Comparison of ENCODE assay signal across 8 mouse cellular contexts in the genomic region with DNA sequence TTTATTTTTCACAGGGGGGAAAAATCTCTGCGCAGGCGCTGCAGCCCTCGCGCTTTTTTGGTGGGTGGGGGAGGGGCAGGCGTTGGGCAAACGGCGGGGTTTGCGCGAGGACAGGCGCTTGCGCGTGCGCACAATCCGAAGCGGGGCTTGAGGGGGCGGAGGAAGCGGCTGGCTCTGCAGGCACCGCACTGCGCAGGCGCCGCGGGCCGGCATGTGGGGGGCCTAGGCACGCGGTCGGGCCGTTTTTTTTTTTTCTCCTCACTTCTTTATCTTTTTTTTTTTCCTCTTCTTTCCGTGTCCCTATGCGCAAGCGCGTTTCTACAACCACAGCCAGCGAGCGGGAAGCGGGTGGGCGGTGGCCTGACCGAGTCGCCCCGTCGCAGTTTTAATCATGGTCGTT. TPM values are rescaled to one million over a fixed set of nuclear protein-coding genes. Genes with fewer than 3 reads are reported as not detected.
DNase-seq lines count a peak whose midpoint lies in the region; ATAC-seq and TF ChIP-seq lines count a peak whose summit lies in the region.

No protein-coding gene starts in this region.

- H3K4me2 ChIP-seq in forebrain, embryonic 11.5 days (ENCODE audit: low read depth, low read length, severe bottlenecking) = peak overlapping the region; percentile 95

- WGBS in forebrain, embryonic 11.5 days = under 1% methylated on average over 39 of the region's 40 CpGs
- WGBS in lung, adult 2 months = under 1% methylated on average over 40 of the region's 40 CpGs
- under 1% methylated on average over 40 of the region's 40 CpGs for WGBS in thymus, adult 2 months

- TF ChIP-seq CTCF in lung, adult 2 months (IDR thresholded peaks at IDR 0.05; ENCODE audit: insufficient read depth, low read length) = no peak
- TF ChIP-seq CTCF in thymus, adult 2 months (IDR thresholded peaks at IDR 0.05; ENCODE audit: borderline replicate concordance, control insufficient read depth, extremely low read depth, insufficient read depth, low read length, poor library complexity) = no peak

- peak overlapping the region; percentile 97 for H3K9ac ChIP-seq in forebrain, embryonic 11.5 days (ENCODE audit: low read length)

- peaks cover 22% of the 10 kb centered on the region for H3K4me1 ChIP-seq in brown adipose tissue, adult 24 weeks (ENCODE audit: control insufficient read depth, insufficient read depth, insufficient read length, low read length)
- H3K4me1 ChIP-seq in forebrain, embryonic 11.5 days (replicated peaks; ENCODE audit: control insufficient read depth, insufficient read depth, low read length) = peaks cover 28% of the 10 kb centered on the region
- peaks cover 25% of the 10 kb centered on the region for H3K4me1 ChIP-seq in lung, adult 2 months (ENCODE audit: control insufficient read depth, insufficient read depth, low read length)
- peaks cover 27% of the 10 kb centered on the region for H3K4me1 ChIP-seq in thymus, adult 2 months (replicated peaks; ENCODE audit: control insufficient read depth, insufficient read depth, low read length)

- peak; percentile 88 to 90 for DNase-seq in CD8-positive naive resting alpha-beta T cell, adult 2 months (ENCODE audit: low read depth in 2 of 2, low spot score in 2 of 2)
- DNase-seq in forebrain, embryonic 11.5 days (ENCODE audit: low spot score) = peak; percentile 98
- peak; percentile 95 to 96 for DNase-seq in heart, postnatal 10 days
- peak; percentile 85 to 93 for DNase-seq in layer of hippocampus, adult 18-20 months (ENCODE audit: low spot score in 2 of 2)
- DNase-seq in lung, adult 2 months = peak; percentile 83
- DNase-seq in ovary, adult 18-20 months (ENCODE audit: low spot score) = peak; percentile 92
- DNase-seq in thymus, adult 2 months = peak; percentile 94

- H3K36me3 ChIP-seq in forebrain, embryonic 11.5 days (ENCODE audit: control insufficient read depth, insufficient read depth, low read length) = peaks cover 28% of the 10 kb centered on the region
- peaks cover 33% of the 10 kb centered on the region for H3K36me3 ChIP-seq in thymus, adult 2 months (ENCODE audit: control insufficient read depth, insufficient read depth, low read length)

- intact Hi-C loops in heart, postnatal 10 days (cut with DNase I) = loop anchor here (5.0 kb wide), 1 partner anchor 146 kb away; no protein-coding TSS in a partner anchor

- H3K27ac ChIP-seq in brown adipose tissue, adult 24 weeks (replicated peaks; ENCODE audit: low read depth, low read length) = peak overlapping the region; percentile 92
- H3K27ac ChIP-seq in forebrain, embryonic 11.5 days (ENCODE audit: low read depth, low read length) = peak overlapping the region; percentile 97
- H3K27ac ChIP-seq in thymus, adult 2 months (ENCODE audit: control insufficient read depth, insufficient read depth, low read length) = 0 out of 2 replicates have a peak overlapping the region, but pooled peaks have one; percentile 29

- TF ChIP-seq POLR2A in lung, adult 2 months (IDR thresholded peaks at IDR 0.05; ENCODE audit: borderline replicate concordance, extremely low read depth, low read depth, low read length) = no peak
- no peak for TF ChIP-seq POLR2A in thymus, adult 2 months (IDR thresholded peaks at IDR 0.05; ENCODE audit: control insufficient read depth, extremely low read depth, insufficient read depth, low read length, poor library complexity)

- ATAC-seq in forebrain, embryonic 11.5 days (replicated peaks; ENCODE audit: low FRiP score) = peak; percentile 17; the same call in 1 of the 2 replicates

- no peaks in the 10 kb centered on the region for H3K9me3 ChIP-seq in forebrain, embryonic 11.5 days (ENCODE audit: control insufficient read depth, low read length)

- H3K27me3 ChIP-seq in forebrain, embryonic 11.5 days (ENCODE audit: control insufficient read depth, insufficient read depth, low read length) = no peaks in the 10 kb centered on the region
- H3K27me3 ChIP-seq in thymus, adult 2 months (ENCODE audit: control insufficient read depth, insufficient read depth, low read length) = no peaks in the 10 kb centered on the region

- H3K4me3 ChIP-seq in brown adipose tissue, adult 24 weeks (ENCODE audit: insufficient read depth, low read depth, low read length) = peak overlapping the region; percentile 75
- H3K4me3 ChIP-seq in forebrain, embryonic 11.5 days (ENCODE audit: low read depth, low read length) = peak overlapping the region; percentile 92
- H3K4me3 ChIP-seq in lung, adult 2 months (replicated peaks; ENCODE audit: extremely low read depth, low read depth, low read length) = peak overlapping the region; percentile 83
- peak overlapping the region; percentile 68 for H3K4me3 ChIP-seq in thymus, adult 2 months (ENCODE audit: control insufficient read depth, insufficient read depth, low read length)

RNA-seq across cellular contexts. Expression of a gene that starts 2.9 kb away (rescaled TPM):
- polyA plus RNA-seq in brown adipose tissue, adult 24 weeks (2012; ENCODE audit: insufficient read depth, insufficient read length, missing spikeins) = 122 and 131 TPM in 2 replicates
- polyA plus RNA-seq in forebrain, embryonic 11.5 days (2014; fragmentation: Nextera tagmentation; extraction: Ambion mirVana) = 338 and 382 TPM in 2 replicates
- total RNA-seq in heart, postnatal 10 days (2021) = 100 to 1,000 TPM; 423 to 428 TPM
- total RNA-seq in layer of hippocampus, adult 18-20 months (2021) = 100 to 1,000 TPM; 407 to 414 TPM
- polyA plus RNA-seq in lung, adult 2 months (2012; rRNA removed) = 166 and 244 TPM in 2 replicates
- 562 and 568 TPM in 2 replicates for polyA plus RNA-seq in thymus, adult 2 months (2012; rRNA removed)

RNA-seq across cellular contexts. Expression of a gene that starts 13.8 kb away (rescaled TPM):
- polyA plus RNA-seq in brown adipose tissue, adult 24 weeks (2012; ENCODE audit: insufficient read depth, insufficient read length, missing spikeins) = 3,379 and 3,601 TPM in 2 replicates
- 70.6 and 74.0 TPM in 2 replicates for polyA plus RNA-seq in forebrain, embryonic 11.5 days (2014; fragmentation: Nextera tagmentation; extraction: Ambion mirVana)
- 1,000 to 10,000 TPM; 1,137 to 1,217 TPM for total RNA-seq in heart, postnatal 10 days (2021)
- total RNA-seq in layer of hippocampus, adult 18-20 months (2021) = 10 to 100 TPM; 63.1 to 71.0 TPM
- 201 and 250 TPM in 2 replicates for polyA plus RNA-seq in lung, adult 2 months (2012; rRNA removed)
- polyA plus RNA-seq in thymus, adult 2 months (2012; rRNA removed) = 287 and 359 TPM in 2 replicates

RNA-seq across cellular contexts. Expression of a gene that starts 22.4 kb away (rescaled TPM):
- polyA plus RNA-seq in brown adipose tissue, adult 24 weeks (2012; ENCODE audit: insufficient read depth, insufficient read length, missing spikeins) = 12.0 and 14.6 TPM in 2 replicates
- 1.1 and 1.7 TPM in 2 replicates for polyA plus RNA-seq in forebrain, embryonic 11.5 days (2014; fragmentation: Nextera tagmentation; extraction: Ambion mirVana)
- 10 to 100 TPM; 35.0 to 35.8 TPM for total RNA-seq in heart, postnatal 10 days (2021)
- total RNA-seq in layer of hippocampus, adult 18-20 months (2021) = 1 to 10 TPM; 3.5 to 5.6 TPM
- polyA plus RNA-seq in lung, adult 2 months (2012; rRNA removed) = 19.0 and 25.5 TPM in 2 replicates
- polyA plus RNA-seq in thymus, adult 2 months (2012; rRNA removed) = 23.2 and 29.7 TPM in 2 replicates

RNA-seq across cellular contexts. Expression of a gene that starts 22.5 kb away (rescaled TPM):
- polyA plus RNA-seq in brown adipose tissue, adult 24 weeks (2012; ENCODE audit: insufficient read depth, insufficient read length, missing spikeins) = 2.5 and 4.6 TPM in 2 replicates
- 2.1 and 2.4 TPM in 2 replicates for polyA plus RNA-seq in forebrain, embryonic 11.5 days (2014; fragmentation: Nextera tagmentation; extraction: Ambion mirVana)
- total RNA-seq in heart, postnatal 10 days (2021) = 1 to 10 TPM; 2.1 to 2.2 TPM
- total RNA-seq in layer of hippocampus, adult 18-20 months (2021) = 1 to 10 TPM; 2.4 to 3.0 TPM
- 11.2 and 14.5 TPM in 2 replicates for polyA plus RNA-seq in lung, adult 2 months (2012; rRNA removed)
- 91.9 and 93.7 TPM in 2 replicates for polyA plus RNA-seq in thymus, adult 2 months (2012; rRNA removed)

RNA-seq across cellular contexts. Expression of a gene that starts 43.9 kb away (rescaled TPM):
- polyA plus RNA-seq in brown adipose tissue, adult 24 weeks (2012; ENCODE audit: insufficient read depth, insufficient read length, missing spikeins) = 15.5 and 16.9 TPM in 2 replicates
- polyA plus RNA-seq in forebrain, embryonic 11.5 days (2014; fragmentation: Nextera tagmentation; extraction: Ambion mirVana) = 45.6 and 49.9 TPM in 2 replicates
- 10 to 100 TPM; 15.4 to 16.1 TPM for total RNA-seq in heart, postnatal 10 days (2021)
- total RNA-seq in layer of hippocampus, adult 18-20 months (2021) = 10 to 100 TPM; 29.0 to 29.2 TPM
- polyA plus RNA-seq in lung, adult 2 months (2012; rRNA removed) = 48.5 and 49.2 TPM in 2 replicates
- polyA plus RNA-seq in thymus, adult 2 months (2012; rRNA removed) = 75.5 and 78.8 TPM in 2 replicates

Comparison
In these comparisons a context has a peak if more than half of its experiments do, and no peak if none do; other contexts are left out.
1. Peak in every context shown above with its lines: DNase-seq, ATAC-seq, H3K4me3 ChIP-seq and H3K27ac ChIP-seq.
2. H3K27ac ChIP-seq: peak in every context shown above with its lines; median percentile 97 in forebrain, embryonic 11.5 days; 92 in brown adipose tissue, adult 24 weeks; 29 in thymus, adult 2 months.